Mouse (Mus musculus) left cerebral cortex, adult 18-20 months (tissue): ENCODE measurements around the gene Dnah1. TPM values are rescaled to one million over a fixed set of nuclear protein-coding genes. Genes with fewer than 3 reads are reported as not detected.

ENCODE experiments used
- DNase-seq, 2 experiments: peaks; one replicate each; pipeline ENCODE4 v3.0.0; 2021 to 2022; ENCODE audit warnings: low spot score in 2 of 2, mixed read lengths in 1 of 2
- total RNA-seq, 2 experiments: library from RNA; stranded (reverse); gene quantifications; 2 replicates each; pipeline ENCODE4 v1.2.3; 2021

The Dnah1 gene
- total RNA-seq, 2 experiments from 2014 or later = 4.9 to 5.1 TPM

DNA sequence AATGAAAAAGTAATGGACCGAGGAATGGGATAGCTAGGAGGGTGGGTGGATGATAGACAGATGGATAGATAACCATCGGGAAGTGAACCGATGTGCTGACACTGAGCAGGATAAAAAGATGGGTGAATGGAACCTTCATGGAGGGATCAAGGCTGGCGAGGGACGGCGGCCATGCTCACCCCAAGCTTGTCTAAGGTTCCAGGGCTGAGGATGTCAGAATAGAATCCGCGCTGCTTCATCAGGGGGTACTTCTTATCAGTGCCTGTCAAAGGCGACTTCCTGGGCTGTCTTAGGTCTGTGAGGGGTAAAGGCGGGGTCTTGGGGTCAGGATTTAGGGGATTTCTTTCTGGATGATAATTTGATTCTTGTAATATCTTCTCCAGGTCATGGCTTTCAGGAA lies 4.2 kb downstream of the Dnah1 start:
- no peak for DNase-seq

DNA sequence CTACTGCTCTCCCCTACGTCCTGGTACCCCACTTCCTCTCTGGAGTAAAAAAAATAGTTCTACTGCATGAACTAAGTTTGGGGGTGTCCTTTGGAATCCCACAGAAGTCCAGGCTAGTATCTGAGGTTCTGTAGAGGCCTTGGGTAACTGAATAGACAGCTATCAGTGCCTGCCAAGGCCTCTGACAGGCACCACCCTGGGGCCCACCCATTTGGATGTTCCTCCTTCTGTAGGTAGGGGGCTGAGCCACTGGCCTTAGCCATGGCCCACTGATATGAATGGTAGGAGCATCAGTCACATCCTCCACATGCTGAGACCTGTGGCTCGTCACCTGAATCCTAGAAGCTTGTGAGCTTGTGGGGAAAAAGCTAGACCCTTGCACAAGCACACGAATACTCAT lies 5.9 kb downstream of the Dnah1 start:
- no peak for DNase-seq

DNA sequence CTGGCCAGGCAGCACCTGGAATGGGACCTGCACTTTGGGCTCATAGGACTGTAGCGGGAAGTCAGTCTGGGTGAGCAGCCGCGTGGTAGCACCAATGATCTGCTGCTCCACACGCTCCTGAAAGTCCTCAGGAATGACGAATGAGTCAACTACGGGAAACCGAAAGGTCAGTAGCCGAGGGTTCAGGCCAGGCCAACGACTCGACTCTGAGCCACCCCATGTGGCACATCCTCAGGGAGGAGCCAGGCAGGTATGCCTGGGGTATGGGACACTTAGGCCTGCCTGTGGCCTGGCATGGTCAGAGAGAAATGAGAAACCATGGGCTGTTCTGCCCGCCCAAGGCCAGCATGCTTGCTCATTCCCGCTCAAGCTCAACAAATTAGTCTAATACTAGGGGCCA lies 7.1 kb downstream of the Dnah1 start:
- DNase-seq = no peak

DNA sequence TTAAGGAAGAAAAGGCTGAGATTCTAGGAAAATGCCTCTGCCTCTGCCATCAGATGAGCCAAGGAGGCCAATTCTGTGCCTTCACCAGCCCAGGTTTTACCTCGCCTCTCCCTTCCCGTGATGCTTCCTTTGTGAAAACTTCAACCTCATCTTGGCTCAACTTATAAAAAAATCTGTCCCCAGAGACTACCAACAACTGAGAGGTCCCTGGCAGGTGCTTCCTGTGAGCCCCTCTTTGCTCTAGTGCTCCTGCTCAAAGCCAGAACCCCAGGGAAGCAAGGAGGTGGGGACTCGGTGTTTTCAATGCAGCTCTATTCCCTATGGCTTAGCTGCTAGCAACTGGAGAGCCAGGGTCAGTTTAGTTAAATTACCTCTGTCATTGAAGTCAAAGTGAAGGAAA lies 10.5 kb downstream of the Dnah1 start:
- DNase-seq = no peak

DNA sequence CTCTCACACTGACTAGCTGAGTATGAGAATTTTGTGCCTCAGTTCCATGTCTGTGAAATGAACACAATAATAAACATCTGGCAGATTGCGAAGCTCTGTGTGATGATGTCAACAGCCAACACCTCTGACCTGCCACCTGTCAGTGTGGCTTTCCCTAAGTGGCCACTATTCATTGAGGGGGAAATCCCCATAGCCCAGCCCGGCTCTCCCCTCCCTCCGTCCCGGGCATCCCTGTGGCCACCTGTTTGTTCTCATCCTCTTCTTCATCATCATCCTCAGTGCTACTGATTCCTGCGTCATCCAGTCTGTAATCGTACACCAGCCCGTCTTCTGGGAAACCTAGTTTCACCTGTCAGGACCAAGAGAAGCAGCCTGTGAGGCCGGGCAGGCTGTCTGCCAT lies 38.0 kb downstream of the Dnah1 start:
- no peak for DNase-seq

DNA sequence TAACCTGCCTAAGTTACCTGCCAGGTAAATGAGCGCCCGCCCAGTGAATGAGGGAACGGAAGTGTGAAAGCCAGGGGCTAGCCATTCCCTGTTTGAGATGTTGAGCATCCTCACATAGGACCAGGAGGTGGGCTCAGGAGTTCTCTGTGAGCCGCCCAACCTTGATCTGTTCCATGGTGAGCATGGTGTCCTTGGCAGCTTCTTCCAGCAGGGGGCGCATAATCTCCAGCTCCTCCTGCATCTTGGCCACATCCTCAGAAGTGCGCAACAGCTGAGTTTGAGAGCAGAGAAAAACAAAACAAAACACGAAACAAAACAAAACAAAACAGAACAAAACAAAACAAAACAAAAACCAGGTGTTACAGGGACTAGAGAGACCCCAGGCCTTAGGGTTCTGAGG lies 51.5 kb downstream of the Dnah1 start:
- peak; percentile 78 to 88 for DNase-seq

DNA sequence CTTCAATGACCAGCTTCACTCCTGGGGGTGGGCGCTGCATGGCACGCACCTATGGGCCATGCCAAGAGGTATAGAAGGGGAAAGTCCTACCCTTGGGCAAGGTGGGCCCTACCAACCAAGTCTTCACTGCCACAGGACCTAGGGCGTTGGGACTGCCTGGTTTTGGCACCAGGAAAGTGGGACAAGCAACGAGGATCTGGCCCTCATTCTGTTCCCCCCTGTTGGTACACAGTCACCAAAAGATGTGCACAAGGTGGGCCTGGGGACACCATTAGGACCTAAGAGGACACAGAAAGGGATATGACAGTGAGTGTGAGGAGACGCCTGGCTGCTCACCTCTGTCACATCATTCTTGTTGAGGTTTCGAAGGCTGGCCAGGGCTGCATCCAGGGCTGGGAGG lies 52.6 kb downstream of the Dnah1 start:
- DNase-seq = no peak

DNA sequence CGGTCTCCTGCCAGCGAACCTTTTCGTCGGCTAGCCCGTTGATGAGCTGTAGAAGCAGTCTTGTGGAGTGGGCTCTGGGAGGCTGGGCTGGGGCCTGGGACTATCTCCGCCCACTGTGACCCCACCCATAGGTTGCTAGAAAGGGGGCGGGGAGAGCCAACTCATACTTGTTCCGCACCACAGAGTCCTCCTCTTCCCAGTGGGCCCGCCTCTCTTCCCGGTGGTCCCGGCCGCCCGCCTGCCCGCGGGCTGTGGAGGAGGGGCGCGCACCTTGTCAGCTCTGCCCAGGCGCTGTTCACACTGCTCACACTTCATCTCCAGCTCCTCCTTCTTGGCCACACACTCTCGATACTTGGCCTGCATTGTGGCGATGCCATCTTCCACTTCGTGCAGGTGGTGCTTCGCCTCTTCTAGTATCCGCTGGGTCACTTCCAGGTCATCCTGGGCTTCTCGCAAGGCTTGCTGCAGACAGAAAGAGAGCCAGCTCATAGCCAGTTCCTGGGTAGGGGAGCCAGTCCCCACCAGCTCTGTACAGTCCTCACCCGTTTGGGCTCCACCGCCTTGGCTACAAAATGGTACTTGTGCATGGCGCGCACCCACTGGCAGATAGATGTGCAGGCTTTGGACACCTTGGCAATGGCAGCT lies 54.1 kb downstream of the Dnah1 start:
- peak; percentile 27 for DNase-seq

DNA sequence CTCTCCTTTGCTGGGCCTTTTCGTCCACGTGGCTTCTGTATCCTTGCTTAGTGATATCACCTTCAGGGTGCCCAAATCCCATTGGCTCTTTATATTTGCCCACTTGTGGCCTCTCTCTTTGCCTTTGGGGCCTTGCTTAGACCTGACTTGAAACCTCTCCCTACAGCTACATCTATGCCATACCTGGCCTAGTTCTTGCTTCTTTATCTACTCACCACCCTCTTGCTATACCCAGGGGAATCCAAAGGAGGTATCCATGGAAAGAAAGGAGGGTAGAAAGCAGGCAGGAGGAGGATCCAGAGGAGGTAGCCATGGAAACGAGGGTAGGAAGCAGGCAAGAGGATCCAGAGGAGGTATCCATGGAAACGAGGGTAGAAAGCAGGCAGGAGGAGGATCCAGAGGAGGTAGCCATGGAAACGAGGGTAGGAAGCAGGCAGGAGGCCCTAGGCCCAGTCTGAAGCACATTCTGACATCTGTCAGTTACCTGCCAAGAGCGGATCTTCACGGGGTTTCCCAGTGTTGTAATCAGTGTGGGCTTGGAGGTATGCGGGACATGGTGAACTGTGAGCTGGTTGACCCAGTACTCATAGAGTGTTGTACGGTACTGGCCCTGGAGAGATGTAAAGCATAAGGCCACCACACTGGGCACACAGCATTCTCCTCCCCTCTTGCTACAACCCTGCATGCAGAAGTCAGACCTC lies 55.2 kb downstream of the Dnah1 start:
- DNase-seq = peak; percentile 47 to 61

DNA sequence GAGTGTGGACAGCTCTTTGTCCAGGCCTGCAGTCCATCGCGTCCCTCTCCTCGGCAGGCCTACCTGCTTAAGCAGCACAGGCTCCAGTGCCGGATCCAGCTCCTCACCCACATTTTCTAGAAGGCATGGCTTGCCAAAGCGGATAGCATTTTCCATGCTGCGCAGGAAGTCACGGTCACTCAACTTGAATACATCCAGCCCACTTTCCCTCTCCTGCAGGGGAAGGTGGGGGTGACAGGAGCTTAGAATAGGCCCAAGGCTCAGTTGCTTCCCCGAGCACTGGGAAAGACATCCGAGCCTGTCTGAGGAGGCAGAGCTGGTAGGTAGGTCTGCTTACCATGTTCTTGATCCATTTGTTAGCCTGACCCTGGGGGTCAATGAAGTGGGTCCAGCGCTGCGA lies 56.0 kb downstream of the Dnah1 start:
- peak; percentile 37 to 46 for DNase-seq

DNA sequence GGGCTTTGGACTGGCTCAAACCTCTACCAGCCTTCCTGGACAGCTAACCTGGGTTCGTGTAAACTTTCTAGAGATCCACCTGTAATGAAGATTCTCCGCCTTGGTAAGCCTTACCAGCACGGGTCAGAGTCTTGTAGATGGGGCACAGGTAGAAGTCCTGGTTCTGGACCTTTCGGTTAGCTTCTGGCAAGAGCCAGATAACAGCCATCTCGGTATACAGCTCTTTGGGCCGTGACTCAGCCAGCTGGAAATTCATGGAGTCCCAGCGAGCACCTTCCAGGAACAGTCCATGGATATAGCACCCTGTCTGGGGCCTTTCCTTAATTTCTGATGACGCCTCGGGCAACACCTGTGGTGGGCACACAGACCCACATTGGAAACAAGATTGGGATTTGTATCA lies 62.8 kb downstream of the Dnah1 start:
- DNase-seq = no peak

DNA sequence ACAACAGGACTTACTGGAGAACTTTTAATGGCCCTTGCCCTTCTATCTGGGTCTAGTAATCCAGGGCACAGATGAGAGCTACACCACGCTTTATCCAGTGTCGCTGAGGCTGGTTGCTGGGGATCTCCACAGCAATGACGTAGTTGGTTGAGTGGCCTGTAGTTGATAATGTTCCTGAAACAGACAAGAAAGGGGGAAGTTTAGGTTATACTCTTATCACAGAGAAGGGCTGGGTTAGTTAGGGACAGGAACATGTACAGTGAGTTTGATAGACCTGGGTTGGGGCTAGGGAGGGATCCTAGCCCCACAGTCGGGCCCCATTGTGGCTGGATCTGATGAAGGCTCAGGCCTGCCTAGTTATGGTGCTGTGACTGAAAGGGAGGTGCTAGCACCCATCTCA lies 63.3 kb downstream of the Dnah1 start:
- DNase-seq = no peak

DNA sequence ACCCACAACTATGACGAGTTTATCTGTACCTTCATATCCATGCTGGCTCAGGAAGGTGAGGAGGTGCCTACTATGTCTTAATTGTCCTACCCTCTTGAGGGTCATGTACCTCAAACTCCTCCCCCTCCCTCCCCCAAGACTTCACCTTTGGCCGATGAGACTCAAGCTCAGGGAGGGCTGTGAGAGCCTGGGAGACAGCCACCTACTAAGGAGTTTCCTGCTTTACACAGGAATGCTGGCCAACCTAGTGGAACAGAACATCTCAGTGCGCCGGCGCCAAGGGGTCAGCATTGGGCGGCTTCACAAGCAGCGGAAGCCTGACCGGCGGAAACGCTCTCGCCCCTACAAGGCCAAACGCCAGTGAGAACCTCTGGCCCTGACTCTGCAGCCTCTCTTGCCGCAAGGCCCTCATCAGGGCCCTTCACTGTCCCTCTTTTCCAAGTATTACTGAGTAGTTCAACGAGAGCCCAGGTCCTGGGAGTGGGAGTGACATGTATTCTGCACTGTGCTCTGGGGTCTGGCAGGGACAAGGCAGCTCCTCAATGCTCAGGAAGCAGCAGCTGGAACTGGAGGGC lies 65.1 kb downstream of the Dnah1 start:
- no peak for DNase-seq

DNA sequence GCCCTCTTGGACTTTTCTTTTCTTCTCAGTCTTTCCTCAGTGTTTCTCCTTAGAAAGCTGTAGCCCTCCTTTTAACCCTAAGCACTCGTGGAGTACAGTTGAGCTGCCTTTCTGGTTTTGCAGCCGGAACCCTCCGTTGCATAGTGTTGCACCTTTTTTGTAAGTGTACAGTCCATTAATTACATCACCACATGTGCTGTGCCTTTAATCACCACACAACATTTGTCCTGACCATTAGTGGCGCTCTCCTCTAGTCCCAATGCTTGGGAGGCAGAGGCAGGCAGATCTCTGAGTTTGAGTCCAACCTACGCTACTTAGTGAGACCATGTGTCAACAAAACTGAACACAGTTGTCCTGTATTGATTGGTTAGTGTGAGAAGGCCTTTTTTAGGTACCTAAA lies 71.6 kb downstream of the Dnah1 start:
- no peak for DNase-seq

DNA sequence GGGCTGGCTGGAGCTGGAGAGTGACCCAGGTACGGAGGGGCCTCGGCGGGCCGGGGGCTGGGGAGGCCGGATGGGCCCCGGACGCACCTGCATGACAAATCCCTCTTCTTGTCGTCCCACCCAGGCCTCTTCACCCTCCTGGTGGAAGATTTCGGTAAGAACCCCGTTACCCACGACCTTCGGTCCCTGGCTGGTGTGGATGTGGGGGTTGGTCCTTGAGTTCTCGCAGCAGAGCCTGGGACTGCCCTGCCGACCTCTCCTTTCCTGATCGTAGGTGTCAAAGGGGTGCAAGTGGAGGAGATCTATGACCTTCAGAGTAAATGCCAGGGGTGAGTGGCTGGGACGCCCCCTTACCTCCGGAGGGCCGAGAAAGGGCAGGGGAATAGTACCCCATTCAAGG lies 72.1 kb downstream of the Dnah1 start:
- no peak for DNase-seq

DNA sequence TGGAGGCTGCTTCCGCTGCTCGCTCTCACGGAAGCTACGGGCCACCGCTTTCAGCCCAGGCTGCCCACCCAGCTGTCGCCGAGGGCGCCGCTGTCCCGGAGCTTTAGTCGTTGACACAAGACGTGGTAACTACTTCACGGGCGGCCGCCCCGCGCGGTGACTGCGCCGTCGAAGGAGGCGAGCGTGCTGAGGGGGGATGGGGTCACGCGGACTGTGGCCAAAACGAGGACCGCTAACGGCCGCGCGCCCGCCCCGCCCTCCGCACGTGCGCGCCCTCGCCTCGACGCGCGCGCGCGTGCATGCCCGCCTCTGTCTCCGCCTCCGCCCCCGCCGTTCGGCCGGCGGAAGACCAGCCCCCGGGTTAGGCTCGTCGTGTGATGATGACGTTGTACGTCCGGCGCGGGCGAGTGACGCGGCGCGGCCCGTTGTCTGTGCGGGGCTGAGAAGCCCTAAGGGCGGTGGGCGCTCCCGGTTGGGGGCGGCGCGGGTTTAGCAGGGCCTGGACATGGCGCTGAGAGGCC lies 72.6 kb downstream of the Dnah1 start, which contains the start of the genes Phf7 and Bap1:
Gene Phf7 (minus strand): TSS at position 234 of the 521 bp plus-strand sequence.
Gene Bap1 (plus strand): TSS at position 367 of the 521 bp plus-strand sequence.
- DNase-seq = peak; percentile 97

DNA sequence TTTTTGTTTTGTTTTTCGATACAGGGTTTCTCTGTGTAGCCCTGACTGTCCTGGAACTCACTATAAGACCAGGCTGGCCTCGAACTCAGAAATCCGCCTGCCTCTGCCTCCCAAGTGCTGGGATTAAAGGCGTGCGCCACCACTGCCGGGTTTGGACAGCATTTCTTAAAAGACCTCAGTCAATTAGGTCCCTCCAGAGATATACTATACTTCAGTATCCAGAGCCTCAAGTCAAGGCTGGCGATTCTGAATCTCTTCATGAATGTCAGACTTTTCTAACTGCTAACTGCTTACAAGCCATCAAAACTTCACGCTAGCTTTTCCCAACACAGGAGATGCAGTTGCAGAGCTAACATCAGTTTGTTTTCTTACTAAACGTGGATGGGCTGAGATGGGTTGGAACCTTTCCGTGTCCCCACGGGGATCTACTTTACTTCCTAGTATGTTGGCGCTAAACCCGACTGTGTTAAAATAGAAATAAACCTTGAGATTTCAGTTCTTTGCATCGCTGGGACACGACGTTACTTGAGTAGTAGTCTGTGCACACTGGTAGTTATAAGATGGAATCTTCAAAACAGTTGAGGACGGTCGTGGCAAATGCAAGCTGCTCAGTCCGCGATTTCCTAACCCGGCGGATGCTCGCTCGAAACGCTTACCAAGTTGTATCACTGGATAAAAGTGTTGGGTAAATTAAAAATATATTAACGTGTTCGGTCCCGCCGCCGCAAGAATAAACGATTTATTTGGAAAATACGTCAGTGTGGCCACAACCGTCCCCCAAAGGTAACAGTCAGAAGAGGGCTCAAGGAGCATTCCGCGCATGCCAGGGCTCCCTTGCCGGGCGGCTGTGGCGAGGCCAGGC lies 73.2 kb downstream of the Dnah1 start:
- no peak for DNase-seq

DNA sequence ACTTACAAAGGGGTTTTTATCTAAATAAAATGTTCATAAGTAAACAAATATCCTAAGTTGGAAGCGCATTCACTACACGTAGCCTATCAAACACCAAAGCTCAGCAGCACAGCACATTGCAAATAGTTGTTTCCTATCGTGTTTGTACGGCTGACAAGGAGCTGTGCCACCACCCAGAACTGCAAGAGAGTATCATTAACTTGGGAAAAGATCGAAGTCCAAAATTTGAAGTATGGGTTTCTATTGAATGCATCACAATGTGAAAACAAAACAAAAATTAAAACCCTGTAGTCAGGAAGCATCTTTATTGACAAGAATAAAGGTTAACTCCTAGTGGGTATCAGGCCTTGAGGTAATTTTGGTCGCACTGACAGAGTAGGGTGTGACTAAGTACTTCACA lies 75.3 kb downstream of the Dnah1 start:
- DNase-seq = no peak

DNA sequence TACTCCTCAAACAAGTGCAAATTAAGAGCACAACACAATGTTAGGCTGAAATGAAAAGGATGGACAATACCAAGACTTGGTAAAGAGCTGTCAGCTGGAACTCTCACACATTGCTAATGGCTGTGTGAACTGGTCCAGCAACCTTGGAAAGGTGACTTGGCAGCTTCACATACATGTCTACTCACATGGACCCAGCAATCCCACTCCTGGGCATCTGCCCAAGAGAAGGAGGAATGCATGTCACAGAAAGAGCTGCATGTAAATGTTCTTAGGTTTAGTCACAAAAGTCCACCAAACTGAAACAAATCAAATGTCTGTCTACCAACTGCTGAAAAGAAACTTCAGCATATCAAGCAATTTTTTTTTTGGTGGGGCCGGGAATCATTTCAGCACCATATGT lies 77.8 kb downstream of the Dnah1 start:
- no peak for DNase-seq

DNA sequence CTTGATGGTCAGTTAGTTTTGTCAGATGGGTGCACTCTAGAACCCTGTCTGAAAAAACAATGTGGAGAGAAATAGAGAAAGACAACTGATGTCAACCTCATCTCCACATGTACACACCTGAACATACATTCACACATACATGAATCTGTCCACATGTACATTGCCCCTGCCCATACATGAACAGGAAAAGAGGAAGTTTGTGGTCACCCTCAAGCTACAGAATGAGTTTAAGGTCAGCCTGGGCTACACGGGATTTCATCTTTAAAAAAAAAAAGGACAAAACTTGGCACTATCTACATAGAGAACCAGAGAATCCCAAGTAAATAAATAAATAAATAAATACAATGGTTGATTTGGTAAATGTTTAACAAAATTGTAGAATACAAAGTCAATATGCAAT lies 78.9 kb downstream of the Dnah1 start:
- no peak for DNase-seq

DNA sequence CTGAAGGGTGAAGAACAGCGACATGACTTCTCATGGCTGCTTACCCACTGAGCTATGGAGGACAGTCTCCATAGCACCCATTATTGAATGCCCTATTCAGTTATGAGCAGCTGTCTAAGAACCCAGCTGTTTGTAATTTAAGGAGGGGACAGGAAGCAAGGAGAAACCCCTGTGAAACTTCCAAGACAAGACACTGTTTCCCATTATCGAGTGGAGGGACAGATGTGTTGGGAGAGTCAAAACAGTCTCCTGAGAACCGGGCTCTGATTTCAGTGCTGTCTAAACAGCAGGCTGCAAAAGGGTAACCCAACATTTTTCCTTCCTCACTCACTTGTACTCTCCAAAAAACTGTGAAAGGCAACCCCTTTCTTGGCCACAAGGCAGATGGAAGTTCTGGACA lies 83.2 kb downstream of the Dnah1 start:
- DNase-seq = no peak
